Mouse (Mus musculus) G1E (cell line): ENCODE measurements around the gene Elmo3.

Source experiments
- CTCF ChIP-seq: IDR thresholded peaks from 2 replicates; pipeline ENCODE4 v1.5.1; 2012; ENCODE audit warnings: low read depth, low read length, inconsistent platforms, mixed read lengths
- GATA2 ChIP-seq: IDR thresholded peaks from 2 replicates; pipeline ENCODE4 v1.6.1; 2012; ENCODE audit warnings: low read depth, low read length, inconsistent platforms, borderline replicate concordance
- POLR2AphosphoS5 ChIP-seq: IDR thresholded peaks from 2 replicates; pipeline ENCODE4 v1.6.1; 2012; ENCODE audit warnings: low read depth, low read length, inconsistent platforms; ENCODE audit not compliant: insufficient replicate concordance
- TAL1 ChIP-seq: conservative IDR thresholded peaks from 2 replicates; pipeline ENCODE4 v1.6.1; 2012; ENCODE audit warnings: low read depth, low read length, inconsistent platforms, mixed read lengths

DNA sequence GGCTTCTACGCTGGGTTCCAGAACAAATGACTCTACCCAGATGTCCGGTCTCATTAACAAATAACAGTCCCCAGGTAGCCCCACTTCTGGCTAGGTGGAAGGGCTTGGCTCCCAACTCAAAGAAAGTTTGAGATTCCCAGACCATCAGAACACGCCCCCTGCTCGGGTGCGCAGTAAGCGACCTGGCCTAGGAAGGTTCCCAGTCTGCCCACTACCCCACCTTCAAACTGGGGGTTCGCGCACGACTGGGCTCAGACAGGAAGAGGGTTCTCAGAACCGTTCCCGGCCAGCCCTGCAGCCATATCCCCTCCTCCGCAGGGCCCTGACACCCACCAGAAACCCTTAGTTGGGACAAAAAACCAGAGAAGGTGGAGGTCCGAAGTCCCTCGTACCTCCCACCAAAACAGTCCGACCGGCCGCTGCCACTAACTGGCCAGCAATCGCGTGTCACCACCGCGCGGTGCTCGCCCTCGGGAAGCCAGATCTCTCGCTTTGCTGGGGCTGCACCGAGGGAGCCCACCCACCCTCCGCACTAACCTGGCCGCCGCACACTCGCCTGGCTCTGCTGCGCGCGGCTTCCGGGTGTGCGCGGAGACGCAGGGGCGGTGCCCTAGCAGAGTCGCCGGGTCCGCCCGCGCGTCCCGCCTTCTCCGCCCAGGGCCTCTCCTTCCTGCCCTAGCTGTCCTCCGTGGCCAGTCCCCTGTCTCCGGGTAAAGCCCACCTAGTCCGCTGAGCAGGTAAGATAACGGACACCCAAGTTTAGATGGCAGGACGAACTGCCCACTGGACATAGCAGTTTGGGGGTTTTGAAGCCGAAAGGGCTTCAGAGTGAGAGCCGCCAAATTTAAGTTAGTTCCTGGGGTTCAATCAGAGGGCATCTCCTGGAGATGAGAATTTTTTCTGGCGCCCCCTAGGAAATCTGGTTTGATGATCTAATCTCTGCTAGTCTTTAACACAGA, 41.1 kb upstream of the Elmo3 start, which contains the start of the genes Tradd and Fbxl8:
- no peak for TF ChIP-seq CTCF
- TF ChIP-seq TAL1 = no peak
- TF ChIP-seq GATA2 = no peak
- no peak for TF ChIP-seq POLR2AphosphoS5
